Mouse (Mus musculus): ENCODE data around the gene Mup8. TPM values are rescaled to one million over a fixed set of nuclear protein-coding genes. Genes with fewer than 3 reads are reported as not detected.

Mup8 gene
- not detected in 2 replicates for polyA plus RNA-seq (2015; fragmentation: Nextera tagmentation; extraction: Ambion mirVana)

DNA sequence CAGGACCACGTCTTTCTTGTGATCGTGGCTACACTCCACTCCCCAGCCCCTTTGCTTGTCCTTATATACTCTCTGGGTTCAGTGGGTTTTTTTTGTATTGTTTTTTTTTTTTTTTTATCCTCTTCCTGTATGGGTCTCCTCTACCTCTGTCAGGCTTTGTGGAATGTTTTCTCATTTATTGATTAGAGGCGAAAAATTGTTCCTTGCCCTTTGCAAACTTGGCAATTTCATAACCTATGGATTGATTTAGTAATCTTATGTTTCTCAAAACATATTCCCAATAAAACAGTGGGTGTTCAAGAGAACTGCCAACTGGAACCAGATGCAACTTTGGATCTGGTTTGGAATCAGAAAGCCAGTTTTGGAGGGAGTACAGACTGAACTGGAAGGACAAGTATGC lies at the start of gene Mup8:
TSS of gene Mup8 (minus strand) at position 101 of the 400 bp plus-strand sequence.

Other genes with a start within 250 kb of the Mup8 start
- gene Mup7, start 152.1 kb downstream of the Mup8 start, polyA plus RNA-seq (2015; fragmentation: Nextera tagmentation; extraction: Ambion mirVana): not detected in 2 replicates
- not detected in 2 replicates for gene Mup2, start 68.3 kb downstream of the Mup8 start, polyA plus RNA-seq (2015; fragmentation: Nextera tagmentation; extraction: Ambion mirVana)
- not detected in 2 replicates for gene Mup9, start 199.4 kb upstream of the Mup8 start, polyA plus RNA-seq (2015; fragmentation: Nextera tagmentation; extraction: Ambion mirVana)

All from adrenal gland, postnatal 0 days (tissue).